Mouse (Mus musculus) ES-Bruce4 (cell line): ENCODE measurements around the gene Olfr218.

Experiments
- EP300 ChIP-seq: IDR thresholded peaks from 2 replicates; pipeline ENCODE4 v1.6.1; 2011; ENCODE audit warnings: low read depth, low read length; ENCODE audit not compliant: insufficient read depth
- POLR2A ChIP-seq: IDR thresholded peaks from one replicate; pipeline ENCODE4 v1.8.1; 2011; ENCODE audit warnings: low read length; ENCODE audit not compliant: insufficient read depth

DNA sequence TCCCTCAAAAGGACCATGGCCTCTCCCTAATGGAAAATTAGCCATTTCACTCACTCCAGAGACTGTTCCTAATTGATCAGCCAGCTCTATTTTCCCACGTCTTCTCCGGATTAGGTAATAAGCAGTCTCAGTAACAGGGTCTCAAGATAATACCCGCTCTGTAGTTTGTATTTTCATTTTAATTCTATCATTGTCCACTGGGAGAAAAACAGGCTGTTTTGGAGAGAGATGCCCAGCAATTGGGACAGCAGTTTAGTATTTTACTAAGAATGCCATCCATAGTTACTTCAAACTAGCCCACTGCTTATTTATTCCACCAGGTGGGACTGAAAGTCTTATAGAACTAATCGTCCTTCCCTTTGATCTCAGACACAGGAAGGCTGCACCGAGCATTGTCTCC lies at the start of gene Olfr218:
- TF ChIP-seq EP300 (no peak), POLR2A (no peak)
